Mouse (Mus musculus) right cerebral cortex, postnatal 14 days (tissue): ENCODE measurements around the gene Aplnr.

ENCODE experiments used
- DNase-seq: peaks from one replicate; pipeline ENCODE4 v3.0.0; 2022

Aplnr gene

DNA sequence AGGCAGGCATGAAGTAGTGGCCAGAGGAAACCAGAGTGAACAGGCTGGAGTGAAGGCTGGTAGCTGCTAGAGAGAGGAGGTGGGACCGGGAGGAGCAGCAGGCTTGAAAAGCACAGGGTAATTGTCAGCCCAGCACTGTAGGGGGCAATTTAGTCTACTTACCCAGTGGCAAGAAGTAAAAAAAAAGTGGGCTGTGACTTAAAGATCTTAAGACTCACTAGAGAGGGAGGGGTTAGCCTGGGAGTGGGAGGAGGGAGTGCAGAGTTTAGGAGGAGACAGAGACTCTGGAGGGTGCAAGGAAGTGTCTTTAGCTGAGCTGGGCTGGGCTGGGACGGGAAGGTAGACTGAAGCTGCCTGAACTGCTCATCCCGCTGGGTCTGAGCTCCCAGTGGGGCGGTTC lies at the start of gene Aplnr:
Gene Aplnr, plus strand, starts transcription at position 137 of the 400 bp plus-strand sequence.
- no peak for DNase-seq

DNA sequence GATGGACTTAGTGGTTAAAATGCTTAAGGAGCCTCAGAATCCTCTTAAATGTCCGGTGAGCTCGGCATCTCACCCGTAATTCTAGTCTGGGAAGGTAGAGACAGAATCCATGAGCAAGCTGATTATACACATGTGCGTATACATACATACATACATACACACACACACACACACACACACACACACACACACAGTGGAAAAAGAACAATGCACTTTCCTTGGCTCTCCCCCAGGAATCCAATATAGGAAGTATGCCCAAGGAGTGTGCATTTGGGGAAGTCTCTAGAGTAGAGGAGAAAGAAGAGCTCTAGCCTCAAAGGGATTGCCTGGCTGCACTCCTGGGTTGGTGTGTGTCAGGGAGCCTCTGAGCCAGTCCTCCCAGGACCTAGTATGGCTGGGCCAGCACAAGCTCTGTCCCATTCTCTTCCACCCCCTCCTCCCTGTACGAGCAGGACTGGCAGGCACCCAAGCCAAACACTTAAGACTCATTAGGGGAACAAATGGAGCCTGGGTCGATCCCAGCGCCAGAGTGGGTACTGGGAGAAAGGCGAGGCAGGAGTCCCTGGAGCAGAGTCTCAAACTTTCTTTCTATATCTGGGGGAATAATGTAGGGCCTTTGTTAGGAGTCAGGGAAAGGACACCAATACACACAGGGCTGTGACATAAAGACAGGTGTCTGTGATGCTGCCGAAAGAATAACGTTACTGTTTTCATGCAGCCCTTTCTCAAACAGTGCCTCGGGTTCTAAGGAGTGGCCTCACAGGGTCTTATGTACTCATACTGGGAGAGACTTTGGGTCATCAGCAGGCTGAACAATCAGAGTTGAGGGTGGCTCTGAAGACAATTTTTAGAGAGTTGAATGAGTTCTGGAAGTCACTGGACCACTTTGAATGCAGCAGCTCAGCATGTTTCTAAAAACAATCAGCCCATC lies 47.0 kb upstream of the Aplnr start:
- DNase-seq: no peak

DNA sequence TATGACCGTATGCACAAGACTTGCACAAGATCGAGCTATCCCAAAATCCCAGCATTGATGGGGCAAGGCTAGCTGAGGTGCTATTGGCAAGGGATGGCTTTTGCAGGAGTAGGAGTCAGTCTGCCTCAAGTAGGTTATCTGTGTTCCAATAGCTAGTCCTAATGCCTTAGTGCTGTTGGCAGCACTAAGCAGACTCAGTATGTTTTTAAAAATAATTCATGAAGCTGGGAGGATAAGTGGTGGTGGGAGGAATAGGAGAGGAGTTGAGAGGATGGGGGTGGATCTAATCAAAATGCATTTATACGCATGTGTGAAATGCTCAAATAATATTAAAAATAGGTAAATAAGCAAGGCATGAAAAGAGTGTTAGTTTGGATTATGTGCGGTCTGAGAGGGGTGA lies 44.7 kb upstream of the Aplnr start:
- DNase-seq: no peak

DNA sequence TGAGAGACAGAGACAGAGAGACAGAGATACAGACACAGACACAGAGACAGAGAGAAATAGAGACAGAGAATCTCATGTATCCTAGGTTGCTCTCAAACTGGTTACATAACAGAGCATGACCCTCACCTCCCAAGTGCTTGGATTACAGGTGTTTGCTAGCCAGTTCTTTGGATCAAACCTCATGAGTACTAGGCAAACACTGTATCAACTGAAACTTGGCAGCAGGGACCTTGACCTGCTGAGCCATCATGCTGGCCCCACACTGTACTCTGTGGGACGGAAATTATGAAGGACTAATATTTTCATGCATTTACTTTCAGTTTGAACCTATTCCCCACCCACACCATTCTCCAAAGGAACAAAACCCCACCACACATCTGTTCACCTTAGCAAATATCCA lies 42.6 kb upstream of the Aplnr start:
- DNase-seq: no peak

DNA sequence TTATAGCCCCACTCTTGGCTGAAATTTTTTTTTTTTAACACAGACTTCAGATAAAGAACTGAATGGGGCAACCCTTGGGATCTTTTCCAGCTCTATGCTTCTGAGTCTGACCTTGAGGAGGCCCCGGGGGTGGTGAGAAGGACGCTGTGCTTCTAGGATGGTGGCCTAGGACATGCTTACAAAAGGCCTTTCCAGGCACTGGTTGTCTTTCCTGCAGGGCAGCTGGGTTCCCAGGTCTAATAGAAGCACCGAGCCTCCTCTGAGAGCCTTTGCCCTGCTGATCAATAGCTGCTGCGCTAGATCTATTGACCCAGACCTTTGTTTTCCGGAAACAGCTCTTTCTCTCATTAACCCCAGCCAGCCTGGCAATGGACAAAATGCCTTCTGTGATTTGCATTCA lies 40.1 kb upstream of the Aplnr start:
- DNase-seq: no peak

DNA sequence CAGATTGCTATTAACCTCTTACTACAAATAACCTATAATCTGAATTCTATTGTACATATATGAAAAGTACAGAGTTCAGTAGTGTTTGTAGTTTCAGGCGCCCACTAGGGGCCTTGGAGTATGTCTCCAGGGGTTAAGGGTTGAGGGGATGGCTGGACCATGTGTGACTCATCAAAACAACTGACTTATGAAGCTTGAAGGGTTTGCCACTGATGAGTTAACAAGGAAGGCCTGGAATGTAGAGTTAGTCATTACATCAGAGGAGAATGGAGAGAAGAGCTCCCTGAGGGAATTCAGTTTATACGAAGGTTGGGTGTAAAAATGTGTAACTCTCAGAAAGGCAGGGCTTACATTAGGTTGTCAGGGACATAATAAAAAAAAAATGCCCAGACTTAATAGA lies 38.0 kb upstream of the Aplnr start:
- DNase-seq: no peak

DNA sequence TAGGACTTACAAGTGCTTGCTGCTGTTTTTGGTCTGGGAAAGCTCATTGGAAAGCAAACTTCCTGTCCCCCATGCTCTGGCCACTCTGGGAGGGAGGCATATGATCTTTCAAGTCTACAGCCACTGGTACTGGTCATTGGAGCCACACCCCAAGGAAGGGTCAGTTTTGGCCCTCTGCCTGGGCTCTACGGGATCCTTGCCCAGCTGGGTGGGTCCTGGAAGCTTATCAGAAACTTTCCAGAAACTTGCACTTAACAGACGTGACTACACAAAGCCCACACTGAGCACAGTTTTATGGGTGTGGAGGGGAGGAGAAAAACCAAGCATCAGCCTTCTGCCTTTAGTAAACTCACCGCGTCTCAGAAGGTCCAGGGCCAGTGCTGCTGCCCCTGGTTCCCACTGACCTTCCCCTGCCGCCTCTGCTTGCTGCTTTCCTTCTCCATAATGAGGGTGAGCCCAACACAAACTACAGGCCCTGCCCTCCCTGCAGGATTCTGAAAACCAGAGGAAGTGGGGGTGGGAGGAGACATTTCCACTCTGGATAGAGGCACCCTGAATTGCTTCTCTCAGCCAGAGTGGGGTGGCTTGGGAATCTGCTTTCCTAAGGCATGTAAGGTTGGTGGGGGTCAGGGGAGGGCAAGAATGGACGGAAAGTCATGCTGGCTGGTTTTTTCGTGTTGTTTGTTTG lies 37.1 kb upstream of the Aplnr start:
- DNase-seq: no peak

DNA sequence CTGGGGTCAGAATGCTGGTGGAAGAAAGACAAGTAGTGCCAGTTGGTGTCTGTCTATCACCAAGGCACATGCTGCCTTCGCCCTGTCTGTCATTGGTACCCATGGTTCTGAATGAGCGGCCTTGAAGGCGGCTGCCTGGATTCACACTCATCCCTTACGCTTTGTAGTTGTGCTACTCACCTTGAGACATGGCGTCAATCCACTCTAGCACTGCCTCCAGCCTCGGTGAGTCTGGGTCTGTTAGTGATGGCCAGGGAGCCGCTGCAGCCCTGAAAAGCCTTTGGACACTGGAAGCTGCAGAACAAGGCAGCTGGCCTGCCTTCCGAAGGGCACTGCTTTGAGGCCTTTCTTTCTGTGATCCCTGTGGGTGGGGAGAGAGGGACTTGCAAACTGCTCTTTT lies 32.8 kb upstream of the Aplnr start:
- no peak for DNase-seq

DNA sequence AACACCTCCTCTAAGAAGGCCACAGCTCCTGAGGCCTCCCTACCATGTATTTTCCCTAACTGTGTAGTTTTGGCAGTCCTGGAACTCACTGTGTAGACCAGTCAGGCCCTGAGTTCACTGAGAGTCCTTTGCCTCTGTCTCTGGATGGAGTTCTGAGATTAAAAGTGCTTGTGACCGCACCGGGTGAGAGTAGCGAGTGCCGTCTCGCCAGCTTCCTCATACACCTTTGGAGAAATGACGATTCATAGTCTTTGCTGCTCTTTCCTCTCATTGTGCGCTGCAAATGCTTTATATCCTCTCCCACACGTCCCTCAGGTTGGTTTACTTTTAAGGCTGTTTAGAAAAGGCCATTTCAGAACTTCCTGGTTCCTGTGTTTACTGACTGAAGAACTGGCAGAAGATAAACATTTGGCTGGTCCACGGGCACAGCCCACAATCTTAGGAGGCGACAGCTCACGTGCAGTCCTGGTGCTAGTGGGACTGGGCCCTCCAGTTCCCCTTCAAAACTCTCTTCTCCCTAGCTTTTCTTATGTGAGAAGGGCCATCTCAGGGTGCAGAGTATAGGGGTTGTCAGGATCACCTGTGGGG lies 30.5 kb upstream of the Aplnr start:
- no peak for DNase-seq

DNA sequence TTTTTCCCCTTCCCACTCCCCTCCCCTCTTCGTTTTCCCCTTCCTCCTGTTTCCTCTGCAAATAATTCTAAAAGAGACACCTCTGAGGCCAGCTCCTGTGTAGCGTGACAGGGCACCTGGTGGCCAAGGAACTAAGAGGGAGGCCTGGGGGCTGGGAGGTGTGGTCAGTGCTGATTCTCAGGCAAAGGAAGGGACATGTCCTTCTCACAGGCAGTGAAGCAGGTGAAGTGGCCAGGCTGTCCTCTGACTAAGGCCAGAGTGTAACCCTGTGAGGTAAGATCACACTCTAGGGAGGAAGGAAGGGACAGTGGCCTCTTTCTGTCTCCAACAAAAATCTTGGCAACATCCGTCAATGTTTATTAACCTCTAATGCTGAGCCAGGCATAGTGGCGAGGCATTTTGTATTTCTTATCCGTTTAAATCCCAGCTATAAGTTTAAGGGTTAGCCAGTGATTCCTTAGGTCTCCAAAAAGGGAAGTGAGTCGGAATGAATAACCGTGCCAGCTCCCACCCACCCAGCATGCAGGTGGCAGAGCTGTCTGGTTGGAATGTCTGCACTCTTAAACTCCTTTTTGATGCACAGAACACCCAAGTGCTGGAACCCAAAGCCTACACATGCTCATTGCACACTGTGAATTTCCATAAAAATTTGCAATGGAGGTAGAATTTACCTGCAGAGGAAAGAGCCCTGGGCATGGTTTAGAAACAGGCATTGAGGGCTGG lies 29.8 kb upstream of the Aplnr start:
- DNase-seq: no peak

DNA sequence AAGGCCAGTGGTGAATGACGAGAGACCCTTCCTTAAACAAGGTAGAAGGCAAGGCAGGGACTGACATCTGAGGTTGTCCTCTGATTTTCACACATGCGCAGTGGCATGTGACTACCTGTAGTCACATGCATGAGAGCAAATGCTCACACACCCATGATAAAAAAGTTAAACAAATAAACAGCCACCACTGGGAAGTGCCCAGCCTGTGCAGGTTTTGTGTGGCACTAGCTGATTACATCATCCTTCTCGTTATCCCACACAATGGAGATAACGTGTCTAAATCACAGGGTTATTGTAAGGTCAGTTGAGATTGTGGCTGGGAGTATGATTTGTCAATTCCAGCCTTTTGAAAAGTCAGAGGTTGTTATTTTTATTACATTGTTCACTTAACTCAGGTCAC lies 29.1 kb upstream of the Aplnr start:
- DNase-seq: no peak

DNA sequence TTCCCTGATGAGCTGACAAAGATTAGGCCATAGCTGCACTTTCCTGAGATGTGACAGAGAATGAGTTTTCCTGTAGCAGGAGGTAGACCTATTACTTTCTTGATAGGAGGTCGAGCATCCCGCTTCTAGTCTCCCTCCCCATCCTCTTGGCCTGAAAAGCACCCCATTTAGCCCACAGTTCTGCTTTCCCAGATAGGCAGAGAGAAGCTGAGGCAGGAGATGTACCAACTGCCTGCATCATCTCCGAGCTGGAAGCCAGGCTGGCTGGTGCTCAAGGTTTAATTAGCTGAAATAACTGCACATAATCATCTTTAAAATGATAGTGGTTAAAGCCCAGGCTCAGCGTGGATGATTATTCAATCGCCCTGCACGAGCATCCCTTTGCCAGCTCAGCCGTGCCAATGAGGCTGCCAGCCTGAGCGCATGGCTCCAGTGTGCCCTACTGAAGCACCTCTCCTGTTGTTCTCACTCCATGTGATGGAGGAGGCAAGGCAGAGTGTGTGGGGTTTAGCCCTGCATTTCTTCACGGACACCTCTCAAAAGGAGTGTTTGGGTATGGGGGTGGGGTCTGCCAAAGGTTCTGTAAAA lies 25.6 kb upstream of the Aplnr start:
- DNase-seq: no peak

DNA sequence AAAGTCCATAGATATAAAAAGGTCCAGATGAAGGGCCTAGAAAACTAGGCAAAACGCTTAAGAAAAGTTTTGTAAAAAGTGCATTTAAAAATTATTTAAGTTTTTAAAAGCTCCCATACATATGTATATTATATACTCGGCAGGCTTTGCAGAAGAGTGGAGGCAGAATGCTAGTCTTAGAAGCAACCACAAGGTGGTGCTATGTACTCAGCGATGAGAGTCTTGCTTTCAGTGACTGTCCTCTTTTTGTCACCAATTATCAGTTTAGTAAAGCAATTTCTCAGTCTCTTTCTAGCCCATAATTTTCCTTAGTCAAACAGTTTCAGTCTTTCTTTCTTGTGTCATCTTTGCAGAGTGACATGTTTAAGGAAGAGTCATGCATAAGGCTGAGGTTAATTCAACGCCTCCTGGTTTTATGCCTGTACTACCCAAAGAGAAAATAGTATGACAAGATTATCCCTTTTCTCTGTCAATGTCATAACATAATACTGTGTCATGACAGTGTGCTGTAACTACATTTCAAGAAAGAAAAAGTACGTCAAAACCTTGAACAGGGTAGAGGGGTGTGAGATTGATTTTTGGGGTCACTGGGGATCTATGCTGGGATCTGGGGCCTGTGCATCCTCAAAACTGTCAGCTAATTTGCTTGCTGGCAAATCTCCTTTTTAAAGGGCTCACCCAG lies 12.7 kb upstream of the Aplnr start:
- DNase-seq: no peak

DNA sequence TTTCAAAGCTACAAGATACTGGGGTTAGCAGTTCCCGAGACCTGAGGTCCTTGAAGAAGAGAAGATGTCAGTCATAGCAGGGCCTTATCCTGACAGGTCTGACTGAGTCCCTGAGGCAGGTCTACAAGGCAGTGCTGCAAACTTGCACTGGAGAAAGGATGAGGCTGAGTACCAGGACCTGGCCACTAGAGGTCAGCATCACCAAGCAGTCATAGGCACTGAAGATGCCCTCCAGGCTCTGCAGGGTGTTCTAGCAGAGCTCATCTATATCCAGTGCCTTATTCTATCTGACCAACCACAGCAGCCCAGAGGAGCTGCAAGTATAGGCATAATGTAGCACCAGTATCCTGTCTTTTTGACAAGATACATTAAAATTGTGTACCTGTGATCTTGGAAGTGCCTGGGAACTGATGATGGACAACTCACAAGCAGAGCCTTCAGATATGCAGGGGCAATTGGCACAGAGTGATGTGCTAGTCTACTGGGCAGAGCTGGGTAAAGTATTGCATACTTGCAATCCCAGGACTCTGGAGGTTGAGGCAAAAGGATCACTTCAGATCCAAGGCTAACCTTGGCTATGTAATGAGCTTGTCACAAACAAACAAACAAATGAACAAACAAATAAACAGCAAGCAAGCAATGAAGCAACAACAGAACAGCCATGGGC lies 12.0 kb upstream of the Aplnr start:
- peak; percentile 74 for DNase-seq

DNA sequence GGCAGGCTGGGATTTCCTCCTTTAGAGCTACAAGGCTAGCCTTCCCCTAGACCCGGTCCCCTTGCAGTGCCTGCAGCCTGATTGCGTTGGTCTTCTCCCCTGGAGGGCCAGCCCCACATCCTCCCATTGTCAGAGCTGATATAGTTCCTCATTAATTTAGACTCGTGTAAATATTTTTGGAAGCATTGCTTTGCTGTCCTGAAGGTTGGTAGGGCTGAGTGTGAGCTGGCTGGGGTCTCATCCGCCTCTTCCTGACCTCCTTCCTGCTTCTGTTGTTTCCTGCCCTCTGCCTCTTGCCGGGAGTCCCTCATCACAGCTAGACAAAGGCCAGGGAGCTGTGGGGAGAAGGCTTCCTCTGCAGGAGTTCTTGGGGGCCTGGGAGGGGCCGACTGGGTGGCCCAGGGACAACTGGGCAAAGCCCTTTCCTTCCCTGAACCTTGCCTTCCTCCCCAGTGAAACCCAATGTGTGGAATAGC lies 6.5 kb upstream of the Aplnr start:
- no peak for DNase-seq

DNA sequence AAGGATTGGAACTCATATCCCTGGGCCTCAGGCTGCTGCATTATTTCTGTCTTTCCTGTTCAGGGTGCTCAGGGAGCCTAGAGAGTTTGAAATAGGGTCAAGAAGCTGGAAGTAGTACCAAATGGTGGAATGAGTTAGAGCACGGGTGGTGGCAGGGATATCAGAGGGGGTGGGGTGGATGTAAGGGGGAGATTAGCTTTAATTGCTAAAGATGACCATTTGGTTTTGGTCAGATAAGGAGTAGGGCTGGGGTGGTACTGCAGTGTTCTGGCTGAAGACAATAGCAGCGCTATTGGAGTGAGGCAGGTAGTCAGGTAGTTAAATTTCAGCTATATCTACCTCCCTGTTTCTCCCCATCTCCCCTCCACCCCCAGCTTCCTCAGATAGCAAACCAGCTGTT lies 4.8 kb upstream of the Aplnr start:
- no peak for DNase-seq

DNA sequence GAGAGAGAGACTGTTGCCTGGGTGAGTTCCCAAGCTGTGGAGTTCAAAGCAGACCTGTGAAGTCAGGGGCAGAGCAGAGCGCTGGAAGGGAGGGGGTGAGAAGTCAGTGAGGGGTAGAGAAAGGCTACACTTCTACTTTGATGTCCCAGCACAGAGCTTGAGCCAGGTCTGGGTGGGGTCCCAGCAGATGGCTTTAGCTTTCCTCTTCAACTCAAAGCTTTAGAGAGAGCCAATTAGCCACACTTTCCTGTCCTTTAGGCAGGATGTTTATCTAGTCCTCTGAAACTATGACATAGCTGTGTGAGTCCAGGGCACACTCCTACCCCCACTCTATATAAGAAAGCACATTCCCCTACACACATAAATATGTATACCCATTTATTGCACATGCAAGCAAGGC lies 4.3 kb upstream of the Aplnr start:
- DNase-seq: no peak

DNA sequence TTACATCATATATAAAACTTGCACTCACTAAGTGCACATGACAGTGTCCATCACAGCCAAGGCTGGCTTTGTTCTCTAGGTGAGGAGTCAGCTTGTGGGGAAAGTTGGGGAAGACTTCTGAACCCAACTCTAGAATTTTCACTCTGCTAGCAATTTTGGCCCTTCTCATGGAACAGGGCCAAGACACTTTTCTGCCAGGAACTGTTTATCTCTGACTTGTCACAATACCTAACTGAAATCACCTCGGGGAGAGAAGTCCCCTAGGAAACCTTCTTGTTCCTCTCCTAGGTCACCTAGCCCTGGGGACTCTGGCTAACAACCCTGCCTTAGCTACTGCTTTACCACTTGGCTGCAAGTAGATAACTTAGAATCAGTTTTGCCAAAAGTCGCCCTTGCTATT lies 3.8 kb upstream of the Aplnr start:
- no peak for DNase-seq

DNA sequence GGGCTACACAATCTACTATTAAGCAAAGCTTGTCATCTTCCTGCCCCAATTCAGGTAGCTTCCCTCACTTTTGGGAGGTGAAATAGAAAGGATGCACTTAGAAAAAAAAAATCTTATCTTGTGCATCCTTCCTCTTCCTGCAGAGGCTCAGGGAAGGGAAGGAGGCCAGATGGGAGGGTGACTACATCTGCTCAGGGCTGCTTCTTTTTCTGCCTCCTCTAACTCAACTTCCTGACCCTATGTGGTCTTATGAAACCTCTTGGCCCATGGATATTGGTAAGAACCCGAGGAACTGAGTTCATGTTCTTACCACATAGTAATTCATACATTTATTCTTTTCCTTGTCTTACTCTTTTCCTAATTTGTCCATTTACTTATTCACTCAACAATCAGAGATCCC lies 926 bp upstream of the Aplnr start:
- no peak for DNase-seq

DNA sequence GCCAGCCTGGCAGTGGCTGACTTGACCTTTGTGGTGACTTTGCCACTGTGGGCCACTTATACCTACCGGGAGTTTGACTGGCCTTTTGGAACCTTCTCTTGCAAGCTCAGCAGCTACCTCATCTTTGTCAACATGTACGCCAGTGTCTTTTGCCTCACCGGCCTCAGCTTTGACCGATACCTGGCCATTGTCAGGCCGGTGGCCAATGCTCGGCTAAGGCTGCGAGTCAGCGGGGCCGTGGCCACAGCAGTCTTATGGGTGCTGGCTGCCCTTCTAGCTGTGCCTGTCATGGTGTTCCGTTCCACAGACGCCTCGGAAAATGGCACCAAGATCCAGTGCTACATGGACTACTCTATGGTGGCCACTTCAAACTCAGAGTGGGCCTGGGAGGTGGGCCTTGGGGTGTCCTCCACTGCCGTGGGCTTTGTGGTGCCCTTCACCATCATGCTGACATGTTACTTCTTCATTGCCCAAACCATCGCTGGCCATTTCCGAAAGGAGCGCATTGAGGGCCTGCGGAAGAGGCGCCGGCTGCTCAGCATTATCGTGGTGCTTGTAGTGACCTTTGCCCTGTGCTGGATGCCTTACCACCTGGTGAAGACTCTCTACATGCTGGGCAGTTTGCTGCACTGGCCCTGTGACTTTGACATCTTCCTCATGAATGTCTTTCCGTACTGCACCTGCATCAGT lies 951 bp downstream of the Aplnr start:
- no peak for DNase-seq

DNA sequence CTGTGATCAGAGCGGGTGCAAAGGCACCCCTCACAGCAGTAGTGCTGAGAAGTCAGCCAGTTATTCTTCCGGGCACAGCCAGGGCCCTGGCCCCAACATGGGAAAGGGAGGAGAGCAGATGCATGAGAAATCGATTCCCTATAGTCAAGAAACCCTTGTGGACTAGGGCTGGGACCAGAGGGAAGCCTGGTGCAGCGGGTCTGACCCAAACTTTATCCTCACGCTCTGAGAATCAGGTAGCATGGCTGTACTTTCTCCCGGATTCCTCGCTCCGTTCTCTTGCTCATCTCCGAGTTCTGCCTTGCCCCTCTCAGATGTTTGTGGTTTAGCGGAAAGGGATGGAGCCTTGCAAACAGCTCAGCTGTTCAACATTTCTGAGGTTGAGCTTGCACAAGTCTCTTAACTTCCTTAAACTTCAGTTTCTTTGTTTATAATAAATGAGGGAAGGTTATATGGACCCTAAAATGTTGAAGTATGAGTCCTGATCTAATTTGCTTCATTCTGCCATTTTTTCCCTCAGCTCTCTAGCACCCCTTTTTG lies 1.6 kb downstream of the Aplnr start:
- no peak for DNase-seq
